Comparison of ENCODE assay signal across 19 mouse cellular contexts in the genomic region with DNA sequence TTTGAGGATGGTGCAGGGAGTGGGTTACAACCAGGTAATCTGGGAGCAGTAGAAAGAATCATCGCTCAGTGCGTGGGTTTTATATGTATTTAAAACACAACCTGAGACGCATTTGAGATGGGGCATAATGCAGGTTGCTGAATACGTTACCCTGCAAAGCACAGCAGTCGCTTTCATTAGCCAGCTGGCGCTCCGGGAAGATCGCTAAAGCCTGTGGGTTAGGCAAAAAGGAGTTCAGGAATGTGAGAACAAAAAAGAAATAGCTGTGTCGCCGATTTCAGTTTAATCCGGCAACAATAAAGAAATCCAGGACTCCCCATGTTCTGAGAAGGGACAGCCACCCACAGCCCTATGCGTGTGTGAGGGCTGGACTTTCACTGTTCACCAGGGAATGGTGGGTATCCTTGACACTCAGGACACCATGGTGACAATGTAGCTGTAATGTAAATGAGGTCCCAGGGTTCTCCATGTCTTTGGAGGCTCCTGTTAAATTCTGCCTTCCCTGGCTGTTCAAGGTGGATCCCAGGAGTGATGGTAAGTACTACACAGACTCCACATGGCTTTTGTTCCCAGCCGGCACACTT. TPM values are rescaled to one million over a fixed set of nuclear protein-coding genes. Genes with fewer than 3 reads are reported as not detected.
DNase-seq lines count a peak whose midpoint lies in the region; ATAC-seq and TF ChIP-seq lines count a peak whose summit lies in the region.
"Had no signal": no experiment of that assay in that cellular context is flagged by ENCODE, and none has a peak within 500 bp of the region (broad histone marks: within the 10 kb centered on the region; RNA-seq: fewer than 3 reads in every experiment).

No protein-coding gene starts in this region.

- no peak overlapping the region for H3K9ac ChIP-seq in forebrain, embryonic 16.5 days (replicated peaks; ENCODE audit: low read depth, low read length)
- H3K9ac ChIP-seq in hindbrain, embryonic 15.5 days = no peak overlapping the region
- H3K9ac ChIP-seq in hindbrain, postnatal 0 days (replicated peaks; ENCODE audit: low read length) = no peak overlapping the region
- H3K9ac ChIP-seq in forebrain, postnatal 0 days = no peak overlapping the region
- no peak overlapping the region for H3K9ac ChIP-seq in midbrain, embryonic 15.5 days
- H3K9ac ChIP-seq in stomach, postnatal 0 days (ENCODE audit: low read length) = no peak overlapping the region
- H3K9ac ChIP-seq: embryonic facial prominence, embryonic 13.5 days; limb, embryonic 12.5 days; liver, embryonic 12.5 days had no signal

- no peak for ATAC-seq in forebrain, embryonic 16.5 days
- ATAC-seq in hindbrain, embryonic 15.5 days (ENCODE audit: low FRiP score, low read depth) = no peak
- no peak for ATAC-seq in hindbrain, postnatal 0 days
- ATAC-seq in forebrain, postnatal 0 days = no peak
- no peak for ATAC-seq in midbrain, embryonic 15.5 days (replicated peaks)
- no peak for ATAC-seq in stomach, postnatal 0 days (ENCODE audit: low FRiP score, low TSS enrichment)
- ATAC-seq: intestine, postnatal 0 days had no signal

- no peak for TF ChIP-seq EP300 in stomach, postnatal 0 days (optimal IDR thresholded peaks at IDR 0.05)

- no peak overlapping the region for H3K4me3 ChIP-seq in forebrain, embryonic 10.5 days
- no peak overlapping the region for H3K4me3 ChIP-seq in forebrain, embryonic 16.5 days (replicated peaks; ENCODE audit: low read length)
- H3K4me3 ChIP-seq in hindbrain, embryonic 15.5 days = no peak overlapping the region
- H3K4me3 ChIP-seq in hindbrain, postnatal 0 days (ENCODE audit: low read length) = no peak overlapping the region
- no peak overlapping the region for H3K4me3 ChIP-seq in forebrain, postnatal 0 days (ENCODE audit: low read depth, low read length)
- H3K4me3 ChIP-seq in midbrain, embryonic 15.5 days = no peak overlapping the region
- no peak overlapping the region for H3K4me3 ChIP-seq in stomach, postnatal 0 days (ENCODE audit: low read depth, low read length)
- H3K4me3 ChIP-seq: embryonic facial prominence, embryonic 13.5 days; heart, adult 2 months; limb, embryonic 12.5 days; liver, embryonic 12.5 days had no signal

- 23% methylated on average over 13 of the region's 13 CpGs for WGBS in forebrain, embryonic 10.5 days
- 10% methylated on average over 13 of the region's 13 CpGs for WGBS in forebrain, embryonic 16.5 days
- WGBS in hindbrain, embryonic 15.5 days = 28% methylated on average over 13 of the region's 13 CpGs
- 26% methylated on average over 13 of the region's 13 CpGs for WGBS in hindbrain, postnatal 0 days
- WGBS in forebrain, postnatal 0 days = 12% methylated on average over 13 of the region's 13 CpGs
- WGBS in midbrain, embryonic 15.5 days = 15% methylated on average over 13 of the region's 13 CpGs
- WGBS in stomach, postnatal 0 days = 63% methylated on average over 13 of the region's 13 CpGs

- DNase-seq in forebrain, embryonic 10.5 days (ENCODE audit: extremely low spot score, low spot score) = no peak
- DNase-seq in hindbrain, postnatal 0 days (ENCODE audit: low spot score) = no peak
- DNase-seq in forebrain, postnatal 0 days = peak; percentile 36
- no peak for DNase-seq in stomach, postnatal 0 days (ENCODE audit: low spot score)
- DNase-seq in embryo, embryonic 9.5 days (ENCODE audit: extremely low spot score) = no peak
- DNase-seq: adrenal gland, adult 2 months; gastrocnemius, postnatal 14 days; heart, adult 2 months; lung, adult 2 months; lung, postnatal 4 days; right cerebral cortex, postnatal 25 days; thymus, adult 18-20 months had no signal

- no peaks in the 10 kb centered on the region for H3K9me3 ChIP-seq in forebrain, embryonic 10.5 days
- no peaks in the 10 kb centered on the region for H3K9me3 ChIP-seq in forebrain, embryonic 16.5 days (ENCODE audit: control insufficient read depth, low read length)
- no peaks in the 10 kb centered on the region for H3K9me3 ChIP-seq in hindbrain, embryonic 15.5 days
- H3K9me3 ChIP-seq in hindbrain, postnatal 0 days (ENCODE audit: low read length) = no peaks in the 10 kb centered on the region
- no peaks in the 10 kb centered on the region for H3K9me3 ChIP-seq in forebrain, postnatal 0 days (ENCODE audit: low read length)
- no peaks in the 10 kb centered on the region for H3K9me3 ChIP-seq in midbrain, embryonic 15.5 days
- H3K9me3 ChIP-seq in stomach, postnatal 0 days (ENCODE audit: control insufficient read depth, low read length) = no peaks in the 10 kb centered on the region
- H3K9me3 ChIP-seq: embryonic facial prominence, embryonic 13.5 days; limb, embryonic 12.5 days; liver, embryonic 12.5 days had no signal

- 0 out of 2 replicates have a peak overlapping the region, but pooled peaks have one; percentile 26 for H3K27ac ChIP-seq in forebrain, embryonic 10.5 days
- no peak overlapping the region for H3K27ac ChIP-seq in forebrain, embryonic 16.5 days (ENCODE audit: low read length)
- no peak overlapping the region for H3K27ac ChIP-seq in hindbrain, embryonic 15.5 days (replicated peaks)
- H3K27ac ChIP-seq in hindbrain, postnatal 0 days = no peak overlapping the region
- no peak overlapping the region for H3K27ac ChIP-seq in forebrain, postnatal 0 days (ENCODE audit: low read depth, low read length)
- H3K27ac ChIP-seq in midbrain, embryonic 15.5 days = no peak overlapping the region
- H3K27ac ChIP-seq in stomach, postnatal 0 days (replicated peaks) = no peak overlapping the region
- H3K27ac ChIP-seq: embryonic facial prominence, embryonic 13.5 days; heart, adult 2 months; limb, embryonic 12.5 days; liver, embryonic 12.5 days had no signal

- H3K4me2 ChIP-seq in forebrain, embryonic 16.5 days (ENCODE audit: low read length) = no peak overlapping the region
- peak overlapping the region; percentile 5; the same call in 1 of the 2 replicates for H3K4me2 ChIP-seq in hindbrain, embryonic 15.5 days
- no peak overlapping the region for H3K4me2 ChIP-seq in hindbrain, postnatal 0 days (ENCODE audit: low read depth, low read length)
- no peak overlapping the region for H3K4me2 ChIP-seq in forebrain, postnatal 0 days (ENCODE audit: low read depth)
- peak overlapping the region; percentile 27 for H3K4me2 ChIP-seq in midbrain, embryonic 15.5 days
- no peak overlapping the region for H3K4me2 ChIP-seq in stomach, postnatal 0 days (replicated peaks; ENCODE audit: low read depth)
- H3K4me2 ChIP-seq: embryonic facial prominence, embryonic 13.5 days; limb, embryonic 12.5 days; liver, embryonic 12.5 days had no signal

- no peaks in the 10 kb centered on the region for H3K27me3 ChIP-seq in forebrain, embryonic 10.5 days (ENCODE audit: poor library complexity, severe bottlenecking)
- H3K27me3 ChIP-seq in forebrain, embryonic 16.5 days (replicated peaks; ENCODE audit: control insufficient read depth, insufficient read depth, low read length) = no peaks in the 10 kb centered on the region
- no peaks in the 10 kb centered on the region; the same call in 1 of the 2 replicates for H3K27me3 ChIP-seq in hindbrain, embryonic 15.5 days
- H3K27me3 ChIP-seq in hindbrain, postnatal 0 days (ENCODE audit: insufficient read depth, low read length) = no peaks in the 10 kb centered on the region
- no peaks in the 10 kb centered on the region for H3K27me3 ChIP-seq in forebrain, postnatal 0 days (ENCODE audit: insufficient read depth, low read length)
- no peaks in the 10 kb centered on the region for H3K27me3 ChIP-seq in midbrain, embryonic 15.5 days (replicated peaks)
- no peaks in the 10 kb centered on the region for H3K27me3 ChIP-seq in stomach, postnatal 0 days (ENCODE audit: control insufficient read depth, insufficient read depth, low read length)
- H3K27me3 ChIP-seq: liver, embryonic 12.5 days had no signal

- no peaks in the 10 kb centered on the region for H3K36me3 ChIP-seq in forebrain, embryonic 10.5 days (replicated peaks)
- no peaks in the 10 kb centered on the region for H3K36me3 ChIP-seq in forebrain, embryonic 16.5 days (ENCODE audit: control insufficient read depth, insufficient read depth)
- no peaks in the 10 kb centered on the region for H3K36me3 ChIP-seq in hindbrain, embryonic 15.5 days
- no peaks in the 10 kb centered on the region for H3K36me3 ChIP-seq in hindbrain, postnatal 0 days (ENCODE audit: insufficient read depth, low read length)
- H3K36me3 ChIP-seq in forebrain, postnatal 0 days (ENCODE audit: insufficient read depth) = no peaks in the 10 kb centered on the region
- H3K36me3 ChIP-seq in midbrain, embryonic 15.5 days (replicated peaks) = no peaks in the 10 kb centered on the region
- H3K36me3 ChIP-seq in stomach, postnatal 0 days (ENCODE audit: control insufficient read depth, insufficient read depth, low read length) = no peaks in the 10 kb centered on the region
- H3K36me3 ChIP-seq: embryonic facial prominence, embryonic 13.5 days; limb, embryonic 12.5 days had no signal

- TF ChIP-seq CTCF in hindbrain, postnatal 0 days (IDR thresholded peaks at IDR 0.05; ENCODE audit: low read depth) = no peak
- TF ChIP-seq CTCF in forebrain, postnatal 0 days (IDR thresholded peaks at IDR 0.05; ENCODE audit: low read depth) = no peak
- TF ChIP-seq CTCF in stomach, postnatal 0 days (IDR thresholded peaks at IDR 0.05; ENCODE audit: low read depth) = no peak

- peaks cover 12% of the 10 kb centered on the region for H3K4me1 ChIP-seq in forebrain, embryonic 10.5 days
- H3K4me1 ChIP-seq in forebrain, embryonic 16.5 days (replicated peaks; ENCODE audit: control insufficient read depth, insufficient read depth, low read length) = peaks cover 5% of the 10 kb centered on the region
- no peaks in the 10 kb centered on the region for H3K4me1 ChIP-seq in hindbrain, embryonic 15.5 days (replicated peaks)
- H3K4me1 ChIP-seq in hindbrain, postnatal 0 days (ENCODE audit: insufficient read depth, low read length) = no peaks in the 10 kb centered on the region
- H3K4me1 ChIP-seq in forebrain, postnatal 0 days (ENCODE audit: insufficient read depth) = no peaks in the 10 kb centered on the region
- peaks cover 11% of the 10 kb centered on the region for H3K4me1 ChIP-seq in midbrain, embryonic 15.5 days
- no peaks in the 10 kb centered on the region for H3K4me1 ChIP-seq in stomach, postnatal 0 days (replicated peaks; ENCODE audit: control insufficient read depth, insufficient read depth)
- H3K4me1 ChIP-seq: limb, embryonic 12.5 days had no signal

RNA-seq across cellular contexts. Expression of gene Specc1, which starts 58.6 kb away (rescaled TPM):
- 10.4 and 12.0 TPM in 2 replicates for polyA plus RNA-seq in forebrain, embryonic 10.5 days (2016; fragmentation: Nextera tagmentation; extraction: Ambion mirVana)
- polyA plus RNA-seq in forebrain, embryonic 16.5 days (2015; fragmentation: Nextera tagmentation; extraction: Ambion mirVana) = 9.4 and 11.2 TPM in 2 replicates
- polyA plus RNA-seq in hindbrain, embryonic 15.5 days (2015; fragmentation: Nextera tagmentation; extraction: Ambion mirVana) = 10.2 and 13.7 TPM in 2 replicates
- 34.0 and 39.6 TPM in 2 replicates for total RNA-seq in hindbrain, postnatal 0 days (2014; rRNA removed)
- polyA plus RNA-seq in hindbrain, postnatal 0 days (2015; fragmentation: Nextera tagmentation; extraction: Ambion mirVana) = 20.5 and 20.7 TPM in 2 replicates
- 16.5 and 20.5 TPM in 2 replicates for total RNA-seq in forebrain, postnatal 0 days (2014; rRNA removed)
- polyA plus RNA-seq in forebrain, postnatal 0 days (2015; fragmentation: Nextera tagmentation; extraction: Ambion mirVana) = 7.8 and 10.6 TPM in 2 replicates
- 10.0 and 11.3 TPM in 2 replicates for polyA plus RNA-seq in midbrain, embryonic 15.5 days (2015; fragmentation: Nextera tagmentation; extraction: Ambion mirVana)
- 2.5 and 3.2 TPM in 2 replicates for polyA plus RNA-seq in stomach, postnatal 0 days (2015; fragmentation: Nextera tagmentation; extraction: Ambion mirVana)

Comparison
In these comparisons a context has a peak if more than half of its experiments do, and no peak if none do; other contexts are left out.
1. H3K4me2 ChIP-seq: peak in hindbrain, embryonic 15.5 days (single experiment) and midbrain, embryonic 15.5 days (single experiment); none in forebrain, embryonic 16.5 days (single experiment), hindbrain, postnatal 0 days (single experiment), forebrain, postnatal 0 days (single experiment) and stomach, postnatal 0 days (single experiment).